Mouse (Mus musculus) liver, embryonic 16.5 days (tissue): Measurements from ENCODE around the gene Cwh43. TPM values are rescaled to one million over a fixed set of nuclear protein-coding genes. Genes with fewer than 3 reads are reported as not detected.
A peak's percentile ranks its signal among the peaks of the same experiment; 100 is the strongest.

Experiments
- ATAC-seq: fragments of 200-750 bp; cut with Nextera tagmentation; 2 replicates; pipeline ENCODE4 v1.8.0; 2017; ENCODE audit warnings: low read depth, mild to moderate bottlenecking, moderate number of reproducible peaks, moderate library complexity
- H3K27ac ChIP-seq: fragments of 300-500 bp; sonication (generic); 2 replicates; pipeline ENCODE4 v1.5.1; 2014; ENCODE audit warnings: mild to moderate bottlenecking, low read length
- H3K27me3 ChIP-seq: fragments of 300-500 bp; sonication (generic); 2 replicates; pipeline ENCODE4 v1.6.1; 2014; ENCODE audit warnings: low read depth, low read length, mixed read lengths; ENCODE audit not compliant: control insufficient read depth, insufficient read depth
- H3K36me3 ChIP-seq: fragments of 300-500 bp; sonication (generic); 2 replicates; pipeline ENCODE4 v1.6.1; 2014; ENCODE audit warnings: mild to moderate bottlenecking; ENCODE audit not compliant: control insufficient read depth, insufficient read depth
- H3K4me1 ChIP-seq: fragments of 300-500 bp; sonication (generic); 2 replicates; pipeline ENCODE4 v1.6.1; 2014; ENCODE audit warnings: low read depth, low read length, mixed read lengths; ENCODE audit not compliant: control insufficient read depth
- H3K4me2 ChIP-seq: fragments of 300-500 bp; sonication (generic); 2 replicates; pipeline ENCODE4 v1.6.1; 2014; ENCODE audit warnings: low read depth, low read length, mixed read lengths
- H3K4me3 ChIP-seq: fragments of 300-500 bp; sonication (generic); 2 replicates; pipeline ENCODE4 v1.5.1; 2014; ENCODE audit warnings: low read depth, mild to moderate bottlenecking, low read length
- H3K9ac ChIP-seq: fragments of 300-500 bp; sonication (generic); 2 replicates; pipeline ENCODE4 v1.6.1; 2014; ENCODE audit warnings: low read depth, low read length
- H3K9me3 ChIP-seq: fragments of 300-500 bp; sonication (generic); replicated peaks from 2 replicates; pipeline ENCODE4 v1.6.1; 2016; ENCODE audit warnings: low read length; ENCODE audit not compliant: control insufficient read depth
- WGBS: fragments of 180-500 bp; shearing (Covaris S2); extraction: QIAGEN DNeasy Blood & Tissue Kit; methylation state at CpG from one replicate; pipeline ENCODE4 v1.1.7; 2014; ENCODE audit not compliant: insufficient replicate concordance; 5-methylcytosine and 5-hydroxymethylcytosine counted together
- polyA plus RNA-seq: library from polyadenylated mRNA; unstranded; fragments of >200 nt; fragmentation: Nextera tagmentation; extraction: Ambion mirVana; gene quantifications from 2 replicates; pipeline ENCODE4 v1.2.1, GENCODE M21; 2015

Cwh43 gene
- polyA plus RNA-seq, 1 experiment from 2014 or later, result not detected

DNA sequence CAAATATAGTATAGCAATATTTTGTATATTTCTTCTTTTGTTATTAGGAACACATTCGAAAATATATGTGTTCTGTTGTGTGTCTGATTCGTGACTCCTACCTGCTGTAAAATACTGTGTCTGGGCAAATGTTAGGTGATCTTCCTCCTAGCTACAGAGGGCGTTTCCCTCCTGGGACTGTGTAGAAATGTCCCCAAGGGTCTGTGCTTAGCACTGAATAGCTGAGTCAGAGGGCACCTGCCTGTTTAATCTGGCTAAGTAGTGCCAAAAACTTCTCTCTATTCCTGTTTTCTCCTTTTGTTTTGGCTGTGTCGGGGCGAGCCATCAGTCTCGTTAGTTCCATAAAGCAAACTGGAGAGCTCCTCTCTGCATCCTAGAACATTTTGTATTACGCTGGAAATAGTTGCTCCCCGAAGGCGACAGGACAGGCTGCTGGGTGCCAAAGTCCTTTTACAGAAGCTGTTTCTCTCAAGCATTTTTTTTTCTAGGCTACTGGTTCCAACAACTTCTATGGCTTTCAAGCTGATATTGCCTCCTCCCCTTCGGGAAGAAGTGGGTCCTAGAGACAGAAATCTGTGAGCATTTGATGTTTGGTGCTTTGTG, 36.9 kb upstream of the Cwh43 start:
- Histone ChIP-seq H3K4me2 (no peak overlapping the region), H3K4me1 (peaks cover 11% of the 10 kb centered on the region), H3K27ac (no peak overlapping the region), H3K36me3 (no peaks in the 10 kb centered on the region), H3K9me3 (no peaks in the 10 kb centered on the region), H3K9ac (no peak overlapping the region), H3K4me3 (no peak overlapping the region), H3K27me3 (no peaks in the 10 kb centered on the region; the same call in 1 of the 2 replicates)
- no peak for ATAC-seq
- WGBS, result 56% methylated on average over 10 of the region's 10 CpGs

DNA sequence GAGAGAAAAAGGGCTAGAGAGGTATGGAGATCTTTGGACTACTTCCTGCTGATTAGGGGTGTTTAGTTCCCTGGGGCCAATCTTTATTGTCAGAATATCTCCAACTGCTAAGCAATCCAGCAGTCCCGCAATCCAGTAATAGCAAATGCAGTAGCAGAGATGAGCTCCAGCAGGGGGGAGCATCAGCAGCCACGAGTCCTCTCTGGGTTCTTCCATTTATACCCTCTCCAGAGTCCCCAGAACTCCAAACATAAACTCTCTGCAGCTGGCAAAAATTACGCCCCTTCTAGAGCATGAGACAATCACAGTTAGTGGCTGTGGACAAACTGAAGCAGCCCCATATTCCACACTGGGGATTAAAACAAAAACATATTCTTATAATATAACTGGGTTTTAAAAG, 36.1 kb upstream of the Cwh43 start:
- Histone ChIP-seq H3K4me3 (no peak overlapping the region), H3K9me3 (no peaks in the 10 kb centered on the region), H3K9ac (no peak overlapping the region), H3K27ac (no peak overlapping the region), H3K4me2 (no peak overlapping the region), H3K36me3 (no peaks in the 10 kb centered on the region), H3K27me3 (no peaks in the 10 kb centered on the region; the same call in 1 of the 2 replicates), H3K4me1 (peaks cover 3% of the 10 kb centered on the region)
- ATAC-seq, result no peak
- WGBS, result 60% methylated on average over 3 of the region's 3 CpGs

DNA sequence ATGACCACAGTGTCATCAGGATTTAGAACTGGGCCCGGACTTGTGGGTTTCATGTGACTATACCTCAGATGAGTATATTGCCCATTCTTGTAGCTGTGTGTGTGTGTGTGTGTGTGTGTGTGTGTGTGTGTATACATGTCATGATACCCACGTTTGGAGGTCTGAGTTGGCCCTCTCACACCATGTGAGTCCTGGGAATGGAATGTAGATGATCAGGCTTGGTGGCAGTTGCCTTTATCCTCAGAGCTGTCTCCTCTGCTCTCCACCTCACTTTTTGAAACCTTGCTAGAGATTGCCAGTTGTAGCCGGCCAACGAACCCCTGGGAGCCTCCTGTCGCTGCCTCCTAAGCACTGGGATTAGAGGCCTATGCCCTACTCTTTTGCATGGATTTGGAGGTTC, 33.3 kb upstream of the Cwh43 start:
- Histone ChIP-seq H3K4me1 (no peaks in the 10 kb centered on the region), H3K27me3 (no peaks in the 10 kb centered on the region; the same call in 1 of the 2 replicates), H3K27ac (no peak overlapping the region), H3K9me3 (no peaks in the 10 kb centered on the region), H3K36me3 (no peaks in the 10 kb centered on the region), H3K9ac (no peak overlapping the region), H3K4me2 (no peak overlapping the region), H3K4me3 (no peak overlapping the region)
- no peak for ATAC-seq
- 71% methylated on average over 5 of the region's 5 CpGs for WGBS

DNA sequence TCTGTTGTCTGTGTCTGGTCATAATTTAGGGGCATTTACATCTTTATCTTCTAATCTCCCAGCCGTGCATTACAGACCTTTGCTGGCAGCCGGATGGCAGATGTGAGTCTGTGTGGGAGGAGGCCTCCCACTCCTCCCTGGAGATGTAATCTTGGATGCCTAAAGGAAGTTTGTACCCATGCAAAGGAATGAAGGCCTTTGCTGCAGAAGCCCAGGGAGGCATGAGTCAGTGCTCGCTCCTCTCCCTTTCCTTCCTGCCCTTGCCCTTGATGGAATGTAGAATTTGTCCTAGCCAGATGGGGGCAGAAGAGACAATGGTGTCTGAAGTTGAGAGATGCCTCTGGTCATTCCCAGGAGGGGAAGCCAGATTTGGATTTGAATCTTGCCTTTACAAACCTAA, 32.7 kb upstream of the Cwh43 start:
- H3K4me3 ChIP-seq, result no peak overlapping the region
- no peaks in the 10 kb centered on the region; the same call in 1 of the 2 replicates for H3K27me3 ChIP-seq
- no peaks in the 10 kb centered on the region for H3K4me1 ChIP-seq
- H3K9me3 ChIP-seq, result no peaks in the 10 kb centered on the region
- WGBS, result 28% methylated on average over 3 of the region's 3 CpGs
- no peak for ATAC-seq
- H3K36me3 ChIP-seq, result no peaks in the 10 kb centered on the region
- no peak overlapping the region for H3K9ac ChIP-seq
- no peak overlapping the region for H3K27ac ChIP-seq
- no peak overlapping the region for H3K4me2 ChIP-seq

DNA sequence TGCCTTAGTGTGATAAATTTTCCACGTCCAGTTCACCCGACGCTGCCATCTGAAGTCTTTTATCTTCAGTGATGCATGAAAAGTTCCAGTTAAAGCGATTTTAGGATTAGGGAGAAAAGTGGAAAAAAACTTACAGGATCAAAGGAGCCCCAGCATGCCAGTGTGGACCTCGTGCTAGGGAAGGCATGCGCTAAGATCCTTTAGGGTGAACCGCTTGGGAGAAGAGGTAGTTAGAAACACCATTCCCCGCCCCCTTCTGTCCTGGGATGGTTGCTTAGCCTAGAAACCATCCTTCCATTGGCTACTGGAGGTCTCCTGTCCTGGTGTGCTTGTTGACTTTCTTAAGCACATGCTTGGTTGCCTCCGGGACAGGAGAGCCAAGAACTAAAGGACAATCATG, 29.8 kb upstream of the Cwh43 start:
- ATAC-seq, result no peak
- Histone ChIP-seq H3K36me3 (no peaks in the 10 kb centered on the region), H3K9me3 (no peaks in the 10 kb centered on the region), H3K27me3 (peaks cover 3% of the 10 kb centered on the region; the same call in 1 of the 2 replicates), H3K4me2 (no peak overlapping the region), H3K9ac (no peak overlapping the region), H3K4me3 (no peak overlapping the region), H3K27ac (no peak overlapping the region), H3K4me1 (no peaks in the 10 kb centered on the region)
- WGBS, result 71% methylated on average over 9 of the region's 9 CpGs

DNA sequence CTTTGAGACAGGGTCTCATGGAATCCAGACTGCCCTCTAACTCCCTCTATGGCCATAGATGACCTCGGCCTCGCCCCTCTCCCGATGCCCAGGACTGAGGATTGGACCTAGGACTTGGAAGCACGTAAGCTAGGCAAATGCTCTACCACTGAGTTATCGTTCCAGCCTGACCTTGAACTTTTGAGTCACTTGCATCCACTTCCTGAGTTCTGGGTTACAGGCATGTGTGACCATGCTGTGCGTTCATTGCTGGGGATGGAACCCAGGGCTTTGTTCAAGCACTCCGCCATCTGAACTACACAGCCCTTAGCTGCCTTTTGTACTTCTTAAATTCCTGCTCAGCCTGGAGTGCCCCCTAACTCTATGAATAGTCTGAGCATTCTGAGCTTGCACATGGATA, 29.4 kb upstream of the Cwh43 start:
- Histone ChIP-seq H3K4me2 (no peak overlapping the region), H3K4me1 (no peaks in the 10 kb centered on the region), H3K9me3 (no peaks in the 10 kb centered on the region), H3K4me3 (no peak overlapping the region), H3K36me3 (no peaks in the 10 kb centered on the region), H3K27me3 (peaks cover 3% of the 10 kb centered on the region; the same call in 1 of the 2 replicates), H3K9ac (no peak overlapping the region), H3K27ac (no peak overlapping the region)
- 67% methylated on average over 7 of the region's 7 CpGs for WGBS
- ATAC-seq, result no peak

DNA sequence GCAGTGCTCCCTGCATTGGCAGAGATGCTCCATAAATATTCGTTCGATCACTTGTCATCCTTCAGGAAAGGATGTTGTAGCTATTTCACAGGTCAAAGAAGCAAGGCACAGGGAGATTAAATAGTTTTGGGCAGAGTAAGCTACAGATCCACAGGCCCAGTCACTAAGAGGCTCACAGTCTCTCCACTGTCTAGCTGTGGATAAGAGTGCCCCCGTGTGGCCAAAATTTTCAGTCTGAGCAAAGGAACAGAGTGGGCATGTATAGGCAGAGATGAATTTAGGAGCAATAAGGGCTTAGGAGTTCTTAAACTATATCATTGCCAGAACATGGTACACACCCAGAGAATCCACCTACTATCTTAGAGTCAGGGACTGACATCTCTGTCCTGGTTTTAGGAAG, 26.0 kb upstream of the Cwh43 start:
- 26% methylated on average over 3 of the region's 3 CpGs for WGBS
- Histone ChIP-seq H3K4me1 (no peaks in the 10 kb centered on the region; the same call in 1 of the 2 replicates), H3K4me2 (no peak overlapping the region), H3K36me3 (no peaks in the 10 kb centered on the region), H3K27ac (no peak overlapping the region), H3K27me3 (peaks cover 3% of the 10 kb centered on the region; the same call in 1 of the 2 replicates), H3K9ac (no peak overlapping the region), H3K4me3 (no peak overlapping the region), H3K9me3 (no peaks in the 10 kb centered on the region)
- peak; percentile 73 for ATAC-seq

DNA sequence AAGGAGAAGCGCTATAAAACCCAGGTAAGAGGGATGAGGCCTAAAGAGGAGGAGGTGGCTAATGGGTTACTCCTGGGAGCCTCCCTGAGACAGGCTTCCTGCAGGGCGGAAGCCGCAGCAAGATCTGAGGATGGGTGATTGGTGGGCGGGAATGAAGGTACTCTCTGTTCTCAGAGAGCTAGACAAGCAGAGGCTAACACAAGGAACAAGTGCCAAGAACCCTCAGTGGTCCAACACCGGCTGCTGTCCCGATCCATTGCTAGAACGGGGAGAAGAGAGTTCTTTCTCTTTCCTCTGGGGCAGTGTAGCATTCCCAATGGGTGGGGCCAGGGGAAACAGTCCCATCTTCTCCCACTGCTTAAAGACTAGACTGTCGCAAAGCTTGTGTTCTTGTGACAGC, 25.0 kb upstream of the Cwh43 start:
- Histone ChIP-seq H3K4me2 (no peak overlapping the region), H3K9me3 (no peaks in the 10 kb centered on the region), H3K4me3 (no peak overlapping the region), H3K9ac (no peak overlapping the region), H3K36me3 (no peaks in the 10 kb centered on the region), H3K27me3 (peaks cover 3% of the 10 kb centered on the region; the same call in 1 of the 2 replicates), H3K27ac (no peak overlapping the region), H3K4me1 (no peaks in the 10 kb centered on the region; the same call in 1 of the 2 replicates)
- ATAC-seq, result no peak
- WGBS, result 55% methylated on average over 8 of the region's 8 CpGs

DNA sequence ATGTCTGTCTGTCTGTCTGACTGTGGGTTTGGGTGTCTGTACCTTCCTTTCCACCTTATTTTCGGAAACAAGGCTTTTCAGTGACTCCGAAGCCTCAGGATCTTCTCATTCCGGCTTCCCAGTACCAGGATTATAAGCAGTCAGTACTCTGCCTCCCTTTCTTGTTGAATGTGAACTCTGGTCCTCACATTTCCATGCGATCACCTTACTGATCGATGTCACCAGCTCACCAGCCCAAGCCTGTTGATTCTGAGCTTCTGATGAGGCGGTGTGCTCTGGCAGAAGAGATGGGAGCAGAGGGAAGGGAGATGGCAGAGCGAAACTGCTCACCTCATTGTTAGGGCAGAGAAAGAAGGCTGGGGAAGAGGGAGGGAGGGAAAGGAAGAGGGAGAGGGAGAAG, 24.4 kb upstream of the Cwh43 start:
- ATAC-seq, result peak; percentile 36; the same call in 1 of the 2 replicates
- Histone ChIP-seq H3K27ac (no peak overlapping the region), H3K36me3 (no peaks in the 10 kb centered on the region), H3K4me3 (no peak overlapping the region), H3K9me3 (no peaks in the 10 kb centered on the region), H3K27me3 (peaks cover 3% of the 10 kb centered on the region; the same call in 1 of the 2 replicates), H3K9ac (no peak overlapping the region), H3K4me1 (no peaks in the 10 kb centered on the region; the same call in 1 of the 2 replicates), H3K4me2 (no peak overlapping the region)
- 63% methylated on average over 7 of the region's 7 CpGs for WGBS
